In genomic region chr5:107721638-107722011, GRCm38 (mm10) we compare ENCODE assay signal across 8 mouse cellular contexts. TPM values are rescaled to one million over a fixed set of nuclear protein-coding genes. Genes with fewer than 3 reads are reported as not detected.
DNase-seq lines count a peak whose midpoint lies in the region; ATAC-seq and TF ChIP-seq lines count a peak whose summit lies in the region.

No protein-coding gene starts in this region.

- no peak for TF ChIP-seq EP300 in ES-Bruce4 (IDR thresholded peaks at IDR 0.05; ENCODE audit: insufficient read depth, low read depth, low read length)

- WGBS in forebrain, embryonic 16.5 days = 0% methylated on average over 33 of the region's 33 CpGs
- 1% methylated on average over 33 of the region's 33 CpGs for WGBS in limb, embryonic 15.5 days

- TF ChIP-seq CTCF in ES-Bruce4 (IDR thresholded peaks at IDR 0.05; ENCODE audit: low read depth, low read length) = no peak

- H3K4me1 ChIP-seq in ES-Bruce4 (ENCODE audit: control insufficient read depth, insufficient read depth, low read length) = no peaks in the 10 kb centered on the region
- peaks cover 42% of the 10 kb centered on the region for H3K4me1 ChIP-seq in forebrain, embryonic 16.5 days (replicated peaks; ENCODE audit: control insufficient read depth, insufficient read depth, low read length)
- peaks cover 53% of the 10 kb centered on the region for H3K4me1 ChIP-seq in limb, embryonic 15.5 days

- ATAC-seq in forebrain, embryonic 16.5 days = peak; percentile 22; the same call in 1 of the 2 replicates
- ATAC-seq in limb, embryonic 15.5 days (ENCODE audit: insufficient number of reproducible peaks, low FRiP score, low TSS enrichment, low read depth) = no peak
- ATAC-seq in megakaryocyte progenitor cell, adult 5-6 weeks (replicated peaks; ENCODE audit: poor library complexity) = no peak

- no peak overlapping the region for H3K27ac ChIP-seq in ES-Bruce4 (ENCODE audit: insufficient read depth, low read length)
- H3K27ac ChIP-seq in forebrain, embryonic 16.5 days (ENCODE audit: low read length) = no peak overlapping the region
- no peak overlapping the region for H3K27ac ChIP-seq in limb, embryonic 15.5 days

- no peak overlapping the region for H3K9ac ChIP-seq in ES-Bruce4 (ENCODE audit: low read depth, poor library complexity, severe bottlenecking)
- H3K9ac ChIP-seq in forebrain, embryonic 16.5 days (replicated peaks; ENCODE audit: low read depth, low read length) = no peak overlapping the region
- H3K9ac ChIP-seq in limb, embryonic 15.5 days = 0 out of 2 replicates have a peak overlapping the region, but pooled peaks have one; percentile 8

- no peaks in the 10 kb centered on the region for H3K9me3 ChIP-seq in ES-Bruce4 (replicated peaks; ENCODE audit: control insufficient read depth, insufficient read depth, low read length, poor library complexity, severe bottlenecking)
- H3K9me3 ChIP-seq in forebrain, embryonic 16.5 days (ENCODE audit: control insufficient read depth, low read length) = no peaks in the 10 kb centered on the region
- H3K9me3 ChIP-seq in limb, embryonic 15.5 days = no peaks in the 10 kb centered on the region

- DNase-seq in gastrocnemius, postnatal 10 days = peak; percentile 11
- DNase-seq in gastrocnemius, adult 18-20 months (ENCODE audit: low spot score) = no peak
- no peak for DNase-seq in adrenal gland, postnatal 4 days (ENCODE audit: low spot score in 2 of 2)
- DNase-seq in thymus, postnatal 25 days = no peak

- H3K27me3 ChIP-seq in ES-Bruce4 (ENCODE audit: control insufficient read depth, insufficient read depth, low read length, poor library complexity, severe bottlenecking) = peaks cover 25% of the 10 kb centered on the region
- peaks cover 78% of the 10 kb centered on the region for H3K27me3 ChIP-seq in forebrain, embryonic 16.5 days (replicated peaks; ENCODE audit: control insufficient read depth, insufficient read depth, low read length)
- H3K27me3 ChIP-seq in limb, embryonic 15.5 days = peaks cover 97% of the 10 kb centered on the region

- no peaks in the 10 kb centered on the region for H3K36me3 ChIP-seq in ES-Bruce4 (ENCODE audit: control insufficient read depth, insufficient read depth, low read length, poor library complexity, severe bottlenecking)
- no peaks in the 10 kb centered on the region for H3K36me3 ChIP-seq in forebrain, embryonic 16.5 days (ENCODE audit: control insufficient read depth, insufficient read depth)
- no peaks in the 10 kb centered on the region for H3K36me3 ChIP-seq in limb, embryonic 15.5 days

- peak overlapping the region; percentile 40 for H3K4me3 ChIP-seq in ES-Bruce4 (ENCODE audit: low read depth, low read length)
- H3K4me3 ChIP-seq in forebrain, embryonic 16.5 days (replicated peaks; ENCODE audit: low read length) = peak overlapping the region; percentile 29
- peak overlapping the region; percentile 39 for H3K4me3 ChIP-seq in limb, embryonic 15.5 days

- no peak for TF ChIP-seq POLR2A in ES-Bruce4 (IDR thresholded peaks at IDR 0.05; ENCODE audit: insufficient read depth, low read length)

- peak overlapping the region; percentile 54 for H3K4me2 ChIP-seq in forebrain, embryonic 16.5 days (ENCODE audit: low read length)
- peak overlapping the region; percentile 68 for H3K4me2 ChIP-seq in limb, embryonic 15.5 days

RNA-seq across cellular contexts. Expression of gene Gfi1, which starts 4.2 kb away (rescaled TPM):
- total RNA-seq in gastrocnemius, postnatal 10 days (2021) = under 1 TPM; 0.12 to 0.25 TPM
- total RNA-seq in gastrocnemius, adult 18-20 months (2021) = not detected
- not detected in 2 replicates for polyA plus RNA-seq in ES-Bruce4 (2011; ENCODE audit: insufficient read depth, insufficient read length, low read depth, missing spikeins)
- polyA plus RNA-seq in forebrain, embryonic 16.5 days (2015; fragmentation: Nextera tagmentation; extraction: Ambion mirVana) = not detected in 2 replicates
- 0.82 and 0.97 TPM in 2 replicates for polyA plus RNA-seq in limb, embryonic 15.5 days (2015; fragmentation: Nextera tagmentation; extraction: Ambion mirVana)
- total RNA-seq in megakaryocyte progenitor cell, adult 5-6 weeks (2015) = 45.2 and 47.9 TPM in 2 replicates
- 57.9 and 61.6 TPM in 2 replicates for total RNA-seq in megakaryocyte progenitor cell, adult 5-6 weeks (2017)
- total RNA-seq in adrenal gland, postnatal 4 days (2021) = under 1 TPM; 0.59 to 0.62 TPM

Comparison
In these comparisons a context has a peak if more than half of its experiments do, and no peak if none do; other contexts are left out.
1. RNA of gene Gfi1, which starts 4.2 kb away (total RNA-seq): 45.2 to 61.6 TPM in megakaryocyte progenitor cell, adult 5-6 weeks; 0.59 to 0.62 TPM in adrenal gland, postnatal 4 days, 0.12 to 0.25 TPM in gastrocnemius, postnatal 10 days and not detected in gastrocnemius, adult 18-20 months; every median in the first group is over 10 times any median in the second.
2. Peak in every context shown above with its lines, with median percentiles within 50 percentile points of each other: H3K4me3 ChIP-seq.